In genomic region chr4:133301802-133302201, GRCm38 (mm10) we compare ENCODE assay signal across 9 mouse cellular contexts. TPM values are rescaled to one million over a fixed set of nuclear protein-coding genes. Genes with fewer than 3 reads are reported as not detected.
DNase-seq lines count a peak whose midpoint lies in the region; ATAC-seq and TF ChIP-seq lines count a peak whose summit lies in the region.
"Had no signal": no experiment of that assay in that cellular context is flagged by ENCODE, and none has a peak within 500 bp of the region (broad histone marks: within the 10 kb centered on the region; RNA-seq: fewer than 3 reads in every experiment).

No protein-coding gene starts in this region.

- TF ChIP-seq EP300 in heart, postnatal 0 days (IDR thresholded peaks at IDR 0.05; ENCODE audit: low read depth), result no peak
- no peak for TF ChIP-seq EP300 in stomach, postnatal 0 days (optimal IDR thresholded peaks at IDR 0.05)

- DNase-seq in kidney, adult 18-20 months, result peak; percentile 81
- peak; percentile 75 for DNase-seq in adipocyte (ENCODE audit: low spot score)
- DNase-seq in embryo, embryonic 10 days (ENCODE audit: low spot score), result peak; percentile 62
- DNase-seq in heart, postnatal 0 days (ENCODE audit: low spot score), result peak; percentile 54
- peak; percentile 67 to 76 for DNase-seq in left cerebral cortex, adult 2 months (ENCODE audit: extremely low spot score in 1 of 2, low spot score in 2 of 2)
- DNase-seq in stomach, postnatal 0 days (ENCODE audit: low spot score), result peak; percentile 78

- no peaks in the 10 kb centered on the region for H3K9me3 ChIP-seq in kidney, embryonic 15.5 days (replicated peaks)
- H3K9me3 ChIP-seq in heart, postnatal 0 days (replicated peaks; ENCODE audit: control insufficient read depth, low read length), result no peaks in the 10 kb centered on the region
- no peaks in the 10 kb centered on the region for H3K9me3 ChIP-seq in midbrain, embryonic 12.5 days
- H3K9me3 ChIP-seq in stomach, postnatal 0 days (ENCODE audit: control insufficient read depth, low read length), result no peaks in the 10 kb centered on the region
- H3K9me3 ChIP-seq: embryonic facial prominence, embryonic 13.5 days had no signal

- H3K9ac ChIP-seq in kidney, embryonic 15.5 days, result no peak overlapping the region
- H3K9ac ChIP-seq in heart, postnatal 0 days (replicated peaks; ENCODE audit: low read depth, low read length), result no peak overlapping the region
- no peak overlapping the region for H3K9ac ChIP-seq in midbrain, embryonic 12.5 days (replicated peaks)
- no peak overlapping the region for H3K9ac ChIP-seq in stomach, postnatal 0 days (ENCODE audit: low read length)
- H3K9ac ChIP-seq: embryonic facial prominence, embryonic 13.5 days had no signal

- H3K4me1 ChIP-seq in kidney, embryonic 15.5 days, result peaks cover 22% of the 10 kb centered on the region
- H3K4me1 ChIP-seq in heart, postnatal 0 days (ENCODE audit: control insufficient read depth, insufficient read depth), result no peaks in the 10 kb centered on the region
- peaks cover 12% of the 10 kb centered on the region for H3K4me1 ChIP-seq in midbrain, embryonic 12.5 days
- H3K4me1 ChIP-seq in stomach, postnatal 0 days (replicated peaks; ENCODE audit: control insufficient read depth, insufficient read depth), result no peaks in the 10 kb centered on the region

- no peaks in the 10 kb centered on the region for H3K27me3 ChIP-seq in kidney, embryonic 15.5 days
- H3K27me3 ChIP-seq in heart, postnatal 0 days (ENCODE audit: control insufficient read depth, insufficient read depth, low read length), result no peaks in the 10 kb centered on the region
- no peaks in the 10 kb centered on the region for H3K27me3 ChIP-seq in midbrain, embryonic 12.5 days
- H3K27me3 ChIP-seq in stomach, postnatal 0 days (ENCODE audit: control insufficient read depth, insufficient read depth, low read length), result no peaks in the 10 kb centered on the region
- H3K27me3 ChIP-seq: embryonic facial prominence, embryonic 13.5 days had no signal

- no peak overlapping the region for H3K4me2 ChIP-seq in kidney, embryonic 15.5 days
- no peak overlapping the region for H3K4me2 ChIP-seq in heart, postnatal 0 days (ENCODE audit: low read depth, low read length)
- no peak overlapping the region for H3K4me2 ChIP-seq in midbrain, embryonic 12.5 days (replicated peaks)
- no peak overlapping the region for H3K4me2 ChIP-seq in stomach, postnatal 0 days (replicated peaks; ENCODE audit: low read depth)
- H3K4me2 ChIP-seq: embryonic facial prominence, embryonic 13.5 days had no signal

- intact Hi-C loops in left cerebral cortex, adult 2 months (cut with DNase I), result loop anchor here (5.0 kb wide), 1 partner anchor 355 kb away; no protein-coding TSS in a partner anchor

- H3K27ac ChIP-seq in kidney, embryonic 15.5 days, result no peak overlapping the region
- no peak overlapping the region for H3K27ac ChIP-seq in heart, postnatal 0 days (ENCODE audit: low read depth)
- no peak overlapping the region for H3K27ac ChIP-seq in left cerebral cortex, adult 2 months
- H3K27ac ChIP-seq in midbrain, embryonic 12.5 days (replicated peaks), result 0 out of 2 replicates have a peak overlapping the region, but pooled peaks have one; percentile 15
- H3K27ac ChIP-seq in stomach, postnatal 0 days (replicated peaks), result no peak overlapping the region
- H3K27ac ChIP-seq: embryonic facial prominence, embryonic 13.5 days had no signal

- 22% methylated on average over 4 of the region's 4 CpGs for WGBS in kidney, embryonic 15.5 days
- WGBS in heart, postnatal 0 days, result 27% methylated on average over 4 of the region's 4 CpGs
- WGBS in midbrain, embryonic 12.5 days, result 25% methylated on average over 4 of the region's 4 CpGs
- WGBS in stomach, postnatal 0 days, result 25% methylated on average over 4 of the region's 4 CpGs

- H3K4me3 ChIP-seq in kidney, embryonic 15.5 days (replicated peaks), result no peak overlapping the region
- H3K4me3 ChIP-seq in heart, postnatal 0 days (ENCODE audit: low read depth, low read length), result no peak overlapping the region
- H3K4me3 ChIP-seq in left cerebral cortex, adult 2 months, result no peak overlapping the region
- no peak overlapping the region for H3K4me3 ChIP-seq in midbrain, embryonic 12.5 days
- H3K4me3 ChIP-seq in stomach, postnatal 0 days (ENCODE audit: low read depth, low read length), result no peak overlapping the region
- H3K4me3 ChIP-seq: embryonic facial prominence, embryonic 13.5 days had no signal

- peak; percentile 89 for TF ChIP-seq CTCF in heart, postnatal 0 days (IDR thresholded peaks at IDR 0.05; ENCODE audit: low read depth)
- TF ChIP-seq CTCF in left cerebral cortex, adult 2 months (IDR thresholded peaks at IDR 0.05), result peak; percentile 96
- TF ChIP-seq CTCF in stomach, postnatal 0 days (IDR thresholded peaks at IDR 0.05; ENCODE audit: low read depth), result peak; percentile 96

- ATAC-seq in kidney, embryonic 15.5 days (replicated peaks; ENCODE audit: low FRiP score), result no peak
- ATAC-seq in heart, postnatal 0 days (ENCODE audit: insufficient read depth, low read depth), result no peak
- ATAC-seq in midbrain, embryonic 12.5 days (ENCODE audit: low FRiP score, low read depth), result 0 out of 2 replicates have a peak, but pooled peaks have one; percentile 21
- no peak for ATAC-seq in stomach, postnatal 0 days (ENCODE audit: low FRiP score, low TSS enrichment)

- H3K36me3 ChIP-seq in kidney, embryonic 15.5 days, result peaks cover 60% of the 10 kb centered on the region
- peaks cover 50% of the 10 kb centered on the region for H3K36me3 ChIP-seq in heart, postnatal 0 days (replicated peaks; ENCODE audit: control insufficient read depth, insufficient read depth, low read length)
- peaks cover 36% of the 10 kb centered on the region for H3K36me3 ChIP-seq in midbrain, embryonic 12.5 days
- peaks cover 13% of the 10 kb centered on the region; the same call in 1 of the 2 replicates for H3K36me3 ChIP-seq in stomach, postnatal 0 days (ENCODE audit: control insufficient read depth, insufficient read depth, low read length)

RNA-seq across cellular contexts. Expression of gene Tmem222, which starts 24.2 kb away (rescaled TPM):
- polyA plus RNA-seq in kidney, embryonic 15.5 days (2015; fragmentation: Nextera tagmentation; extraction: Ambion mirVana), result 77.3 and 85.7 TPM in 2 replicates
- 58.8 and 103 TPM in 2 replicates for total RNA-seq in heart, postnatal 0 days (2014; rRNA removed; ENCODE audit: low replicate concordance)
- 45.0 and 45.6 TPM in 2 replicates for polyA plus RNA-seq in heart, postnatal 0 days (2015; fragmentation: Nextera tagmentation; extraction: Ambion mirVana)
- total RNA-seq in left cerebral cortex, adult 2 months (2021), result 10 to 100 TPM; 87.3 to 91.2 TPM
- 79.9 and 85.5 TPM in 2 replicates for polyA plus RNA-seq in midbrain, embryonic 12.5 days (2016; fragmentation: Nextera tagmentation; extraction: Ambion mirVana)
- 51.4 and 53.9 TPM in 2 replicates for polyA plus RNA-seq in stomach, postnatal 0 days (2015; fragmentation: Nextera tagmentation; extraction: Ambion mirVana)

RNA-seq across cellular contexts. Expression of gene Sytl1, which starts 38.9 kb away (rescaled TPM):
- 0.96 and 1.8 TPM in 2 replicates for polyA plus RNA-seq in kidney, embryonic 15.5 days (2015; fragmentation: Nextera tagmentation; extraction: Ambion mirVana)
- total RNA-seq in heart, postnatal 0 days (2014; rRNA removed; ENCODE audit: low replicate concordance), result 3.6 and 3.7 TPM in 2 replicates
- 0.79 and 0.84 TPM in 2 replicates for polyA plus RNA-seq in heart, postnatal 0 days (2015; fragmentation: Nextera tagmentation; extraction: Ambion mirVana)
- 1 to 10 TPM; 3.0 TPM for total RNA-seq in left cerebral cortex, adult 2 months (2021)
- 1.3 and 1.8 TPM in 2 replicates for polyA plus RNA-seq in midbrain, embryonic 12.5 days (2016; fragmentation: Nextera tagmentation; extraction: Ambion mirVana)
- polyA plus RNA-seq in stomach, postnatal 0 days (2015; fragmentation: Nextera tagmentation; extraction: Ambion mirVana), result 93.5 and 109 TPM in 2 replicates

RNA-seq across cellular contexts. Expression of gene Wdtc1, which starts 51.5 kb away (rescaled TPM):
- 12.0 and 13.1 TPM in 2 replicates for polyA plus RNA-seq in kidney, embryonic 15.5 days (2015; fragmentation: Nextera tagmentation; extraction: Ambion mirVana)
- total RNA-seq in heart, postnatal 0 days (2014; rRNA removed; ENCODE audit: low replicate concordance), result 30.2 and 39.9 TPM in 2 replicates
- 9.3 and 9.6 TPM in 2 replicates for polyA plus RNA-seq in heart, postnatal 0 days (2015; fragmentation: Nextera tagmentation; extraction: Ambion mirVana)
- total RNA-seq in left cerebral cortex, adult 2 months (2021), result 10 to 100 TPM; 59.7 to 60.6 TPM
- 24.2 and 26.1 TPM in 2 replicates for polyA plus RNA-seq in midbrain, embryonic 12.5 days (2016; fragmentation: Nextera tagmentation; extraction: Ambion mirVana)
- 6.2 and 7.7 TPM in 2 replicates for polyA plus RNA-seq in stomach, postnatal 0 days (2015; fragmentation: Nextera tagmentation; extraction: Ambion mirVana)

Comparison
In these comparisons a context has a peak if more than half of its experiments do, and no peak if none do; other contexts are left out.
1. RNA of gene Sytl1, which starts 38.9 kb away (polyA plus RNA-seq): 93.5 to 109 TPM in stomach, postnatal 0 days; 1.3 to 1.8 TPM in midbrain, embryonic 12.5 days, 0.96 to 1.8 TPM in kidney, embryonic 15.5 days and 0.79 to 0.84 TPM in heart, postnatal 0 days; every median in the first group is over 10 times any median in the second.
2. Peak in every context shown above with its lines, with median percentiles within 50 percentile points of each other: DNase-seq and CTCF ChIP-seq.